Mouse (Mus musculus) intestine, embryonic 14.5 days (tissue): ENCODE results near the gene Pnmt. TPM values are rescaled to one million over a fixed set of nuclear protein-coding genes. Genes with fewer than 3 reads are reported as not detected.

Experiments
- ATAC-seq: fragments of 200-750 bp; cut with Nextera tagmentation; replicated peaks from 2 replicates; pipeline ENCODE4 v1.8.0; 2017; ENCODE audit warnings: low read depth, moderate number of reproducible peaks, moderate TSS enrichment, moderate library complexity; ENCODE audit not compliant: low FRiP score, low TSS enrichment
- DNase-seq: peaks from one replicate; pipeline ENCODE4 v3.0.0-alpha.2; 2018; ENCODE audit warnings: low spot score
- H3K27ac ChIP-seq: fragments of 300-500 bp; sonication (generic); 2 replicates; pipeline ENCODE4 v1.5.1; 2014; ENCODE audit warnings: low read depth, mild to moderate bottlenecking, control low read depth
- H3K27me3 ChIP-seq: fragments of 300-500 bp; sonication (generic); replicated peaks from 2 replicates; pipeline ENCODE4 v1.6.1; 2014; ENCODE audit warnings: low read length, control low read depth; ENCODE audit not compliant: control insufficient read depth, insufficient read depth
- H3K36me3 ChIP-seq: fragments of 300-500 bp; sonication (generic); 2 replicates; pipeline ENCODE4 v1.6.1; 2014; ENCODE audit warnings: low read length, control low read depth; ENCODE audit not compliant: control insufficient read depth, insufficient read depth
- H3K4me1 ChIP-seq: fragments of 300-500 bp; sonication (generic); replicated peaks from 2 replicates; pipeline ENCODE4 v1.6.1; 2014; ENCODE audit warnings: low read length, control low read depth, mixed read lengths; ENCODE audit not compliant: control insufficient read depth, insufficient read depth
- H3K4me2 ChIP-seq: fragments of 300-500 bp; sonication (generic); 2 replicates; pipeline ENCODE4 v1.6.1; 2014; ENCODE audit warnings: low read length
- H3K4me3 ChIP-seq: fragments of 300-500 bp; sonication (generic); 2 replicates; pipeline ENCODE4 v1.5.1; 2014; ENCODE audit warnings: low read depth, low read length, control low read depth, mixed read lengths
- H3K9ac ChIP-seq: fragments of 300-500 bp; sonication (generic); 2 replicates; pipeline ENCODE4 v1.6.1; 2014; ENCODE audit warnings: mild to moderate bottlenecking, low read length
- H3K9me3 ChIP-seq: fragments of 300-500 bp; sonication (generic); 2 replicates; pipeline ENCODE4 v1.6.1; 2016; ENCODE audit warnings: low read length, control low read depth; ENCODE audit not compliant: control insufficient read depth
- WGBS: fragments of 180-500 bp; shearing (Covaris S2); extraction: QIAGEN DNeasy Blood & Tissue Kit; methylation state at CpG from one replicate; pipeline ENCODE4 v1.1.7; 2014; 5-methylcytosine and 5-hydroxymethylcytosine counted together
- polyA plus RNA-seq: library from polyadenylated mRNA; unstranded; fragments of >200 nt; fragmentation: Nextera tagmentation; extraction: Ambion mirVana; gene quantifications from 2 replicates; pipeline ENCODE4 v1.2.1, GENCODE M21; 2014

Pnmt gene
- polyA plus RNA-seq: not detected in 2 replicates

DNA sequence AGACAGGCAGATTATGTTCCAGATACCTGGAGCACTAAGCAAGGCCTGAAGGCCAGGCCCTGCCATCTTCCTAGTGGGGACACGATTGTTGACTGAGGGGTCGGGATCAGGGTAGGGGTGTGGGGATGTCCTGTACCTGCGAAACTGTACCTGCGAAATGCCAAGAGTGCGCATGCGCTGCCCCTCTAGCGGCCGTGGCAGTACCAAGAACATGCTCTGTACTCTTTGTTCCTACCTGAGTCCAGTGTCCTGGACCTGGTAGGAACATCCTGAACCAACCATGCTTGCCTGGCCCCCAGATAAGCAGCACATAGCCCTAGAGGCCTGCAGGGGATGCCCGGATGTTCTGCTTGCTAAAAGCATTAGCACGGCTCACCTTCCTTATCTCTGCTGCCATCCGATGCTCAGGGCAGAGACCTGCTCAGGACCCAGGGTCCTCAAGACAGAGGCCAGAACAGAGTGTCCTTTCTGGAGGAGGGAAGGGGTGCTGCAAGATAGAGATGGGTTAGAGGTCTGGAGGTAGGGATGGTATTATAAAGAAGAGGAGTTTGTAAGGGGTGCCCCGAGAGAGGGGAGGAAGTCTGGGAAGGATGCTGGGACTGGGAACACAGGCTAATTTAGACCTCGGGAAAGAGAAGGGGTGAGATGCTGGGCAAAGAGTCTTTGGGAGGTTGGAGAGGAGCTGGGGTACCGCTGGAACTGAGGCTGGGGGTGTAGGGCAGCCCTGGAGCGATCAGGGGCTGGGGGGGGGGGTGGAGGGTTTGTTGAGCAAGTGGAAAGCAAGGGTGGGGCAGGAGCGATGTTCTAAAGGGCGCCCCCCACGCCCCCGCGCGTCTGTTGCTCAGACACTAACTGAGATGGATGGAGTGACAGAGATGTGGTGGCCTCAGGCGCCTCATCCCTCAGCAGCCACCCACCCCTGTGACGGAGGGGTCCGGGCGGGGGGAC lies at the start of gene Pnmt:
Gene Pnmt, plus strand, starts transcription at position 813 of the 948 bp plus-strand sequence.
- no peak within 1 kb of the TSS for H3K9ac ChIP-seq
- H3K27ac ChIP-seq: no peak within 1 kb of the TSS
- H3K4me3 ChIP-seq: no peak within 1 kb of the TSS
- H3K27me3 ChIP-seq: peaks cover 40% of the 10 kb centered on the region
- H3K4me2 ChIP-seq: 0 out of 2 replicates have a peak within 1 kb of the TSS, but pooled peaks have one; percentile 8
- H3K9me3 ChIP-seq: no peaks in the 10 kb centered on the region
- WGBS: 44% methylated on average over 24 of the region's 25 CpGs
- DNase-seq (no peak), ATAC-seq (no peak)
- no peaks in the 10 kb centered on the region for H3K4me1 ChIP-seq
- H3K36me3 ChIP-seq: peaks cover 1% of the 10 kb centered on the region; the same call in 1 of the 2 replicates

DNA sequence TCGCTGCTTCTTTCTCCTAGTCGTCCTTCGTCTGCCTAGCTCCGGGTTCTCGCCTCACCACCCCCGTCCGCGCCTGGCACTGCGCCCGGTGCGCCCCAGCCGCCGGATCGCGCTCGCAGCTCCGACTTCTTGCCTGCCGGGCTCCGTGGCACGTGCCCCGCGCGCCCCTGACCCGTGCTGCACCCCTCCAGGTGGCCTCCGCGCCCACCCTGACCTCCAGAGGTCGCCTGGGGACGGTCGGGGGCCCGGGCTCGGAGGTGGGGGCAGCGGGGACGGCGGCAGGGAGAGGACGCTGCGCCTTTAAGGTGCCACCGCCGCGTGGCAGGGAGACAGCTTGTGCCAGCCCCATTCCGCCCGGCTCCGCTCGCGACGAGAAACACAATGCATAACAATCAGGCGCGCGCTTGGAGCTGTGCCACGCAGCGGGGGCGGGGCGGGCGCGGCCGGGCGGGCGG lies 47.7 kb upstream of the Pnmt start:
- no peak for DNase-seq
- Histone ChIP-seq H3K36me3 (no peaks in the 10 kb centered on the region), H3K9me3 (no peaks in the 10 kb centered on the region), H3K4me1 (peaks cover 16% of the 10 kb centered on the region), H3K4me3 (peak overlapping the region; percentile 47), H3K27me3 (peaks cover 86% of the 10 kb centered on the region), H3K4me2 (peak overlapping the region; percentile 91), H3K9ac (peak overlapping the region; percentile 29; the same call in 1 of the 2 replicates), H3K27ac (no peak overlapping the region)
- under 1% methylated on average over 52 of the region's 57 CpGs for WGBS
- ATAC-seq: no peak

DNA sequence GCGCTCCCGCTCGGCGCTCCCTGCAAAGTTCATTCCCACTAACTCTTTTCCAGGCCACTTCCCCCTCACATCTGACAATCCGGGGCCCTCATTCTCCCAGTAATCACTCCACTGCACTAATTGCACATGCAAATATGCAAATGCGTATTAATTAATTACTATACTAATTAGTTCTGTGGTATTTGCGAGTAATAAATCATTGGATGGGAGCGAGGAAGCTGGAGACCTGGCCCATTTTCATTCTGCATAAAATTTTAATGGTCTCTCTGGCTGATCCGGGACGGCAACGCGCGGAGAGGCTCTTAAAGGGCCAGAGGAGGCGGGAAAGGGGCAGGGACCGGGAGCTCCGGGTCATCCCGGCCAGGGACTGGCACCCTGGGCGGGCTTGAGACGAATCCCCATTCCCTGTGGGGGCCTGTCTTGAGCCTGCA lies 47.2 kb upstream of the Pnmt start:
- no peak for ATAC-seq
- peak overlapping the region; percentile 47 for H3K4me3 ChIP-seq
- H3K4me2 ChIP-seq: peak overlapping the region; percentile 91
- peaks cover 81% of the 10 kb centered on the region for H3K27me3 ChIP-seq
- no peak for DNase-seq
- H3K27ac ChIP-seq: no peak overlapping the region
- H3K9me3 ChIP-seq: no peaks in the 10 kb centered on the region
- peaks cover 16% of the 10 kb centered on the region for H3K4me1 ChIP-seq
- no peaks in the 10 kb centered on the region for H3K36me3 ChIP-seq
- peak overlapping the region; percentile 29; the same call in 1 of the 2 replicates for H3K9ac ChIP-seq
- WGBS: under 1% methylated on average over 19 of the region's 19 CpGs

DNA sequence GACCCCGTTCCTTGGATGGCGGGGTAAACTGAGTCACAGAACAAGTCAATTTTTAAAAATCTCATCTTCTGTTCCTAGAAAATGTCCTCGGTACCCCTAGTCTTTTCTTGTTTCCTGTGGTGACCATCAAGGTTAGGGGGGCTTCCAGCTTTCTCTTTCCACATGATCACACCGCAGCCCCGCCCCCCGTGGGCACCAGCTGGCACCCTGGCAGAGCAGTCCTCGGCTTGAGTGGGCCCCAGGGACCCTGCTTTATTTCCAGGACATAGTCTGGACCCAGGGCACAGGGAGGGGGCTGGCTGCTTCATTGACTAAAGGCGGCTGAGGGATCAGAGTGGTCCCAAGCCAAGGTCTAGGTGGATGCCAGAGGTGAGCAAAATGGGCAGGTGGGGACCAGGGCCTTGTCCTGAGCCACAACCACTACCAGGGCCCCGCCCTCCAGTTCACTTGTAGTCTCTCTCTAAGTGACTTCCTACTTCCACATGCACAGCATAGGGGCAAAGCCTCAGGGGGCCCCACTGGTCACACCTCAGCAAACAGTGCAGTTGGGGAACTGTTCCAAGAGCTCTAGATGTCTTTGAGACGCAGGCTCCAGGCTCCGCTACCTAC lies 46.5 kb upstream of the Pnmt start:
- H3K36me3 ChIP-seq: no peaks in the 10 kb centered on the region
- 0 out of 2 replicates have a peak overlapping the region, but pooled peaks have one; percentile 47 for H3K4me3 ChIP-seq
- H3K4me2 ChIP-seq: no peak overlapping the region; the same call in 1 of the 2 replicates
- no peak overlapping the region for H3K27ac ChIP-seq
- peaks cover 16% of the 10 kb centered on the region for H3K4me1 ChIP-seq
- WGBS: 12% methylated on average over 11 of the region's 11 CpGs
- ATAC-seq: no peak
- no peak overlapping the region for H3K9ac ChIP-seq
- DNase-seq: no peak
- peaks cover 74% of the 10 kb centered on the region for H3K27me3 ChIP-seq
- H3K9me3 ChIP-seq: no peaks in the 10 kb centered on the region

DNA sequence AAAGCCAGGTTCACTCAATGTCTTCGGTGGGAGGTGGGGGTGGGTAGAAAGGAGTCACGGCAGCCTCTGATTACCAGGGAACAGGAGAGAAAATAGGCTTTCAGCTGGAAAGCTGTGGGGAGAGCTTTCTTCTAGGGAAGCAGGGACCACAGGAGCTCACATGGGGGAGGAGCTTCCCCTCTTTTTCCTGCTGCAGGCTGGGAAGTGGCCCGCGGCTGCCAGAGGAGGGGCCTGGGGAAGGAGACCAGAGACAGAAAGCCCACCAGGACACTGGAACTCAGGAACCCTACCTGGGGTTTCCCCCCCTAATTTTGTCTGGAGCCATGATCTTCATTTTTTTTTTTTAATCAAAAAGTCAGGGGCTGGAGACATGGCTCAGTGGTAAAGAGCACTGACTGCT lies 45.7 kb upstream of the Pnmt start:
- Histone ChIP-seq H3K27ac (no peak overlapping the region), H3K4me2 (no peak overlapping the region), H3K27me3 (peaks cover 71% of the 10 kb centered on the region), H3K4me1 (peaks cover 16% of the 10 kb centered on the region), H3K9ac (no peak overlapping the region), H3K9me3 (no peaks in the 10 kb centered on the region), H3K36me3 (no peaks in the 10 kb centered on the region), H3K4me3 (no peak overlapping the region)
- DNase-seq: no peak
- WGBS: 7% methylated on average over 4 of the region's 4 CpGs
- no peak for ATAC-seq

DNA sequence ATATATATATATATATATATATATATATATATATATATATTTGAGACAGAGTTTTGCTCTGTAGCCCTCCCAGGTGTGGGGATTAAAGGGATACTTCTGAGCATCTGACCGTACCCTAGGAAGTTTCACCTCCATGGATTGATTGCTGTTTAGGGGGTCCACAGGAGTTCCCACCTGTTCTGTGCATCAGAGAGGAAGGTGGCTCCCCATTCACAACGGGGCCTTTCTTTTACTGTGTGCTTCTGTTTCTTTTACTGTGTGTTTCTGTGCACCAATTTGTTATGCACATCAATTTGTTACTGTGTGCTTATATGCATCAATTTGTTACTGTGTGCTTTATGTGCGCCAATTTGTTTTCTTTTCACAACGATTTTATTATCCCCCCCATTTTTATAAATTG lies 45.1 kb upstream of the Pnmt start:
- Histone ChIP-seq H3K9ac (no peak overlapping the region), H3K4me3 (no peak overlapping the region), H3K36me3 (no peaks in the 10 kb centered on the region), H3K9me3 (no peaks in the 10 kb centered on the region), H3K4me1 (peaks cover 16% of the 10 kb centered on the region), H3K27me3 (peaks cover 69% of the 10 kb centered on the region), H3K27ac (no peak overlapping the region), H3K4me2 (no peak overlapping the region)
- DNase-seq: no peak
- no peak for ATAC-seq
- WGBS: 51% methylated on average over 4 of the region's 4 CpGs

DNA sequence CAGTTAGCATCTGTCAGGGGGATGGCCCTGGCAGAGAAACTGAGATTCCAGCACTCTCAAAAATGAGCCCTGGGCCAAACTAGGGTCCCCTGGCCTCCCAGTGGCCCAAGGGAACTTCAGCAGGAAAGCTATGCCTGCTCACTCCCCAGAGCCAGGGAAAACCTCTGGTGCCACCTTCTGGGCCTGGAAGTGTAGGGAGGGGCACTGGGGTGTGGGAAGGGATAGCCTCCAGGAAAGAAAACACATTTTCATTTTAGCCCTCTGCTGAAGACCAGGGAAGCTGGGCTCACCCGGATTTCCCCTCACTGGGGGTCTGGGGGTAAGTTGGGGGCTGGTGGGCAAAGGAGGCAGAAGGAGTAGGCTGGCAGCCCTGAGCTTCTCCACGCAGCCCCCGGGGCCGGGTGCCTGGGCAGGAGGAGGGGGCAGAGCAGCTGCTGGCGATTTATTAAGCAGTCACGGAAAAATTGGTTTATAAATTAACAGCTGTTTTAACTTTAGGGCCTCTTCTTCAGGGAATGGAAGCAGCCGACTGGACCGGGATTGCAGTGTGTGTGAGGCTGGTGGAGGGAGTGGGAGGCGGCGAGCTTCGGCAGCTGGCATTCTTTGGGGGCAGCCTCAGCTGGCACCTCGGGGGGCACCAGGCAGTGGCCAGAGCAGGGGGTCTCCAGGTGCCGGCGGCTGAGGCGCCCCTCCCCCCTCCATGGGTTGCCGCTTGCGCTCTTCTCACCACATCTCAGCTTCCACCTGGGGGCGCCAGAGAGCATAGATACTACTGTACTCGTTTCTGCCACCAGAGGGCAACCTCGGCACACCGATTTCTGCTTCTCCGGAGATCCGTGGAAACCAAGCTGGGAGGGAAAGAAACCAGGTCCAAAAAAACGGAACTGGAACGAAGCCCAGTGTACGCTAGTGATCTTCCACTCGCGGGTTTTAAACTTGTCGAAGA lies 44.0 kb upstream of the Pnmt start:
- peak overlapping the region; percentile 29 for H3K4me3 ChIP-seq
- no peaks in the 10 kb centered on the region for H3K36me3 ChIP-seq
- peak; percentile 100 for DNase-seq
- H3K4me2 ChIP-seq: peak overlapping the region; percentile 55
- ATAC-seq: 0 out of 2 replicates have a peak, but pooled peaks have one; percentile 29
- no peaks in the 10 kb centered on the region for H3K9me3 ChIP-seq
- H3K4me1 ChIP-seq: peaks cover 16% of the 10 kb centered on the region
- peaks cover 69% of the 10 kb centered on the region for H3K27me3 ChIP-seq
- 2% methylated on average over 29 of the region's 29 CpGs for WGBS
- no peak overlapping the region for H3K27ac ChIP-seq
- H3K9ac ChIP-seq: no peak overlapping the region

DNA sequence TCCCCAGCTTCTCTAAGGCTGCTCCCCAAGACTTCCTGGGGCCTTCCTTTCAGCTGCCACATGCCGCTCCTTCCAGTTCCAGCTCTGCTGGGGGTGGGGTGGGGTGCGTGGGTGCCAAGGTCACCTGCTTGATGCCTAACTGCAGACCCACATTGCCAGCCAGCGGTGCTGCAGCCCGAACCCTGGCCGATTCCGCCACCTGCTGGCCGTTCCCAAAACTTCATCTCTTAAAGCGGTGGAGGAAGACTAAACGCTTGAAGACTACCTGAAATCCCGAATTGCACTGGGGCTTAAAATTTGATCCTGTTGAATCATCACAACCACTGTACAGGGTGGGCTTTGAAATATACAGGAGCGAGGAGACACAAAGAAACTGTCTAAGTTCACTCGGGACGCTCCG lies 41.0 kb upstream of the Pnmt start:
- DNase-seq: peak; percentile 95
- Histone ChIP-seq H3K27ac (no peak overlapping the region), H3K36me3 (no peaks in the 10 kb centered on the region), H3K4me1 (peaks cover 13% of the 10 kb centered on the region), H3K9ac (no peak overlapping the region), H3K27me3 (peaks cover 69% of the 10 kb centered on the region), H3K4me3 (no peak overlapping the region), H3K9me3 (no peaks in the 10 kb centered on the region), H3K4me2 (peak overlapping the region; percentile 28)
- WGBS: under 1% methylated on average over 14 of the region's 14 CpGs
- no peak for ATAC-seq
